Mouse (Mus musculus): ENCODE measurements around the gene Arhgap35. TPM values are rescaled to one million over a fixed set of nuclear protein-coding genes. Genes with fewer than 3 reads are reported as not detected.

Arhgap35 gene
- polyA plus RNA-seq (2012; rRNA removed), result 42.4 and 46.2 TPM in 2 replicates

DNA sequence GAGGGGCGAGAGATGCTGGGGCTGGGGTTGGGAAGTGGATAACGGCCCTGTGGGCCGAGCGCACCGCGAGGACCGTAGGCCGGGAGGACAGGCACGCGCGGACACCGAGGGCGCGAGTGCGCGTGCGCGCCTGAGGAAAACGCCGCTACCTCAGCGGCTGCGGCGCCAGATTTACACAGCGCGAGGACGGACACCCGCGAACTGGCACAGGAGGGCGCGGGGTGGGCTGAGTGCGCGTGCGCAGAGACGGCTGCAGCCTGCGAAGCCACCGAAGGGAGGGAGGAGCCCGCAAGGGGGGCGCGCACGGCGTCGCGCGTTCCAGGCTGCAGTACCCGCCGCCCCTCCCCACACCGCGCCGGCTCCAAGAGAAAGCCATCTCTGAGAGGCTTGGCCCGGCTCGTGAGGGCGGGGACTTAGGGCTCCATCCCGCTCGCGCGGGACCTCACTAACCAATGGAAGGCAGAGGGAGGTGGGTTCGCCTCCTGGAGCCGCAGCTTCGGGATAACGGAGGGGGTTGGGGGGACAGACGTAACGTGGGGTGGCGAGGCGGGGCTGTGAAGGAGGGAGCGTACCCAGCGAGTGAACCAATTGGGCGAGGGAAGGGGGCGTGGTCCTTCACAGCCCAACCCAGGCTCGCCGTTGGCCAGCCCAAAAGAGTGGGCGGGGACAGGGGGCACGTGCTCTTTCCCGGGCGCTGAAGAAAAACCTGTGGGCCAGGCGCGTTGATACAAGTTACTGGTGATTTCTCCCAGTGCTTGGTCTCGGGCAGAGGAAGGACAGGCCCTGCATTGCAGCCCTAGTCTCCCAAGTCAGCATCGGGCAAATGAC, at the start of gene Arhgap35:
Arhgap35 (minus strand) TSS at position 106 of the 828 bp plus-strand sequence.

DNA sequence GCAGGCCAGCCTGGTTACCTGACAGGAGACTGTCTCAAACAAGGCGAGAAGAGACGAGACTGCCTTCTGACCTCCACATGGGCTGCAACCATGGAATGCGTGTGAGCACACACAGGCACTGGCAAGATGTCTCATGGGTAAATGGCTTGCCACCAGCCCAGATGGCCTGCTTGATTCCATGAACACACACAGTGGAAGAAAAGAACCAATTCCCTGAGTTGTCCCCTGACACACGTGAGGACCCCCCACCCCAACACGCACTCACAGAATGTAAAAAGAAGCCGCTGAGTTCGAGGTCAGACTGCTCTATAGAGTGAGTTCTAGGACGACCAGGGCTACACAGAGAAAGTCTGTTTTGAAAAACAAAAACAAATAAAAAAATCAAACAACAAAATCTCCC, 137.2 kb downstream of the Arhgap35 start, which contains the start of gene Npas1:
Npas1 (minus strand) TSS at position 101 of the 400 bp plus-strand sequence.

DNA sequence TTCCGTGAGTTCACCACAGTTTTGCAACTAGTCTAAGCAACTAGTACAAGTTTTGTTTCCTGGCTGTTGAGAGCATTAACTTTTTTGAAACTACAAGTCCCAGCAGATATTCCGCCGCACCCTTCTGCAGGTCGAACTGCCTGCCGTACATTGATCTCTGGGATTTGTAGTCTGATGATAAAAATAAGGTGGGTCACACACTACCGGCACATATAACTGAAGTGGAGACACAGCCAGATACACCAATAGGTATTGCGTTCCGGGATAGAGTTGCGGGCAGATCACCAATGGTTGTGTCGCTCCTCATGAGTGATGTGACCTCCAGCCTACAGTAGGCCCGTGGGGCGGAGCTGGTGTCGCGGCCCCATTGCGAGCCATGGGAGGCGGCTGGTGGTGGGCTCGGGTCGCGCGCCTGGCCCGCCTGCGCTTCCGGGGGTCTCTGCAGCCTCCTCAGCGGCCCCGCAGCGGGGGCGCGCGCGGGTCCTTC, 162.2 kb downstream of the Arhgap35 start, which contains the start of gene Tmem160:
Tmem160 (plus strand) TSS at position 193 of the 487 bp plus-strand sequence.

Other genes starting within 250 kb of the Arhgap35 start
- gene Sae1, start 227.2 kb downstream of the Arhgap35 start, polyA plus RNA-seq (2012; rRNA removed), result 174 and 178 TPM in 2 replicates
- 59.9 and 65.2 TPM in 2 replicates for gene Zc3h4, start 214.1 kb downstream of the Arhgap35 start, polyA plus RNA-seq (2012; rRNA removed)
- 46.0 and 51.3 TPM in 2 replicates for gene Tmem160, start 162.2 kb downstream of the Arhgap35 start, polyA plus RNA-seq (2012; rRNA removed)
- 3.0 and 3.2 TPM in 2 replicates for gene Npas1, start 137.3 kb downstream of the Arhgap35 start, polyA plus RNA-seq (2012; rRNA removed)
- not detected in 2 replicates for gene Ceacam15, start 60.7 kb upstream of the Arhgap35 start, polyA plus RNA-seq (2012; rRNA removed)
- not detected in 2 replicates for gene Ceacam9, start 106.9 kb upstream of the Arhgap35 start, polyA plus RNA-seq (2012; rRNA removed)
- gene Ap2s1, start 123.4 kb upstream of the Arhgap35 start, polyA plus RNA-seq (2012; rRNA removed), result 389 and 393 TPM in 2 replicates
- 28.1 and 32.5 TPM in 2 replicates for gene Slc1a5, start 166.3 kb upstream of the Arhgap35 start, polyA plus RNA-seq (2012; rRNA removed)
- gene Strn4, start 200.9 kb upstream of the Arhgap35 start, polyA plus RNA-seq (2012; rRNA removed), result 249 and 272 TPM in 2 replicates
- 38.0 and 40.7 TPM in 2 replicates for gene Fkrp, start 201.7 kb upstream of the Arhgap35 start, polyA plus RNA-seq (2012; rRNA removed)
- gene Prkd2, start 227.9 kb upstream of the Arhgap35 start, polyA plus RNA-seq (2012; rRNA removed), result 13.3 and 16.4 TPM in 2 replicates